Comparison of ENCODE assay signal across 17 mouse cellular contexts in the genomic region with DNA sequence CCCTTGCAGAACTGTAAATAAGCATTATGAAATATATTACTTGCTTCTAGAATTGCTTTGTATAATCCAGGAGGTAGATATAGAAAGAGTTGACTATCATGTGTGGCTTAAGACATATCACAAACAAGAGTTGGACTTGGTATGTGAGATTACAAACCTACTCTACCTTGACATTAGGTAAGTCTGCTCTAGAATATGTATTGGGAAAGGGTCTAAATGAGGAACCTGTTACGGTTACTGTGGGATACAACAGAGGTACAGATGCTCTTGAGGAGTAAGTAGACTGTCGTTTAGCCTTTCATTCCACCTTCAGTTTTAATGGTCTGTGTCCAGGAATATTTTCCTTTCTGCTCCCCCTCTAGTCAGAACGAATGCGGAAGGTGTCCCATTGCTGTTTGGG. TPM values are rescaled to one million over a fixed set of nuclear protein-coding genes. Genes with fewer than 3 reads are reported as not detected.
DNase-seq lines count a peak whose midpoint lies in the region; ATAC-seq and TF ChIP-seq lines count a peak whose summit lies in the region.
"Had no signal": no experiment of that assay in that cellular context is flagged by ENCODE, and none has a peak within 500 bp of the region (broad histone marks: within the 10 kb centered on the region; RNA-seq: fewer than 3 reads in every experiment).

No protein-coding gene starts in this region.

- H3K9me3 ChIP-seq in kidney, embryonic 16.5 days (ENCODE audit: low read length), result no peaks in the 10 kb centered on the region
- H3K9me3 ChIP-seq: embryonic facial prominence, embryonic 10.5 days; embryonic facial prominence, embryonic 12.5 days; forebrain, embryonic 13.5 days; forebrain, embryonic 15.5 days had no signal

- H3K4me2 ChIP-seq in kidney, embryonic 16.5 days (replicated peaks; ENCODE audit: low read depth, low read length), result no peak overlapping the region
- H3K4me2 ChIP-seq: embryonic facial prominence, embryonic 12.5 days; forebrain, embryonic 13.5 days; forebrain, embryonic 15.5 days had no signal

- H3K79me2 ChIP-seq in heart, adult 2 months (replicated peaks; ENCODE audit: control insufficient read depth, insufficient read depth, low read length), result no peaks in the 10 kb centered on the region

- WGBS in heart, adult 2 months, result 92% methylated on average over 4 of the region's 4 CpGs
- WGBS in kidney, embryonic 16.5 days, result 74% methylated on average over 4 of the region's 4 CpGs

- no peak overlapping the region for H3K9ac ChIP-seq in heart, adult 2 months (ENCODE audit: low read depth, low read length)
- H3K9ac ChIP-seq in kidney, embryonic 16.5 days (replicated peaks; ENCODE audit: low read length), result no peak overlapping the region
- H3K9ac ChIP-seq: embryonic facial prominence, embryonic 12.5 days; forebrain, embryonic 13.5 days; forebrain, embryonic 15.5 days; forebrain, postnatal 0 days had no signal

- no peaks in the 10 kb centered on the region for H3K27me3 ChIP-seq in heart, adult 2 months (ENCODE audit: control insufficient read depth, insufficient read depth, low read length)
- peaks cover 9% of the 10 kb centered on the region for H3K27me3 ChIP-seq in kidney, embryonic 16.5 days (ENCODE audit: insufficient read depth, low read length)
- H3K27me3 ChIP-seq: embryonic facial prominence, embryonic 12.5 days; forebrain, embryonic 13.5 days; forebrain, embryonic 15.5 days had no signal

- no peak overlapping the region for H3K4me3 ChIP-seq in brown adipose tissue, adult 24 weeks (ENCODE audit: insufficient read depth, low read depth, low read length)
- no peak overlapping the region for H3K4me3 ChIP-seq in heart, adult 2 months
- no peak overlapping the region for H3K4me3 ChIP-seq in kidney, embryonic 16.5 days (ENCODE audit: low read length)
- H3K4me3 ChIP-seq: embryonic facial prominence, embryonic 10.5 days; embryonic facial prominence, embryonic 12.5 days; forebrain, embryonic 13.5 days; forebrain, embryonic 15.5 days had no signal

- H3K4me1 ChIP-seq in brown adipose tissue, adult 24 weeks (ENCODE audit: control insufficient read depth, insufficient read depth, insufficient read length, low read length), result peaks cover 13% of the 10 kb centered on the region; the same call in 1 of the 2 replicates
- H3K4me1 ChIP-seq in heart, adult 2 months (ENCODE audit: control insufficient read depth, insufficient read depth, low read length), result peaks cover 7% of the 10 kb centered on the region
- no peaks in the 10 kb centered on the region for H3K4me1 ChIP-seq in kidney, embryonic 16.5 days (ENCODE audit: insufficient read depth, low read length)
- H3K4me1 ChIP-seq: embryonic facial prominence, embryonic 10.5 days; embryonic facial prominence, embryonic 12.5 days; forebrain, embryonic 13.5 days; forebrain, embryonic 15.5 days had no signal

- TF ChIP-seq POLR2A in heart, adult 2 months (IDR thresholded peaks at IDR 0.05; ENCODE audit: insufficient read depth, low read depth, low read length), result no peak

- TF ChIP-seq CTCF in heart, adult 2 months (IDR thresholded peaks at IDR 0.05), result no peak

- H3K36me3 ChIP-seq in heart, adult 2 months (ENCODE audit: control insufficient read depth, insufficient read depth, low read length), result peaks cover 10% of the 10 kb centered on the region
- no peaks in the 10 kb centered on the region for H3K36me3 ChIP-seq in kidney, embryonic 16.5 days (ENCODE audit: insufficient read depth, low read length)
- H3K36me3 ChIP-seq: embryonic facial prominence, embryonic 10.5 days; embryonic facial prominence, embryonic 12.5 days; forebrain, embryonic 15.5 days had no signal

- TF ChIP-seq EP300 in heart, adult 2 months (IDR thresholded peaks at IDR 0.05; ENCODE audit: insufficient read depth, low read depth, low read length), result no peak

- intact Hi-C loops in heart, adult 2 months (cut with DNase I), result loop anchor here (5.0 kb wide), 1 partner anchor 35 kb away; no protein-coding TSS in a partner anchor

- peak; percentile 52 for ATAC-seq in granulocyte monocyte progenitor cell, adult 5-6 weeks (replicated peaks; ENCODE audit: poor library complexity, severe bottlenecking)
- peak; percentile 52 for ATAC-seq in megakaryocyte progenitor cell, adult 5-6 weeks (replicated peaks; ENCODE audit: poor library complexity)
- ATAC-seq in kidney, embryonic 16.5 days (ENCODE audit: low FRiP score, low TSS enrichment), result no peak
- ATAC-seq: forebrain, embryonic 13.5 days; forebrain, embryonic 15.5 days; forebrain, postnatal 0 days had no signal

- no peak for DNase-seq in heart, adult 2 months
- DNase-seq: adrenal gland, adult 2 months; adrenal gland, postnatal 10 days; adrenal gland, postnatal 25 days; cerebellum, adult 11-12 months; cerebellum, adult 9-10 months; cerebellum, postnatal 10 days; cerebellum, postnatal 25 days; forebrain, postnatal 0 days had no signal

- H3K27ac ChIP-seq in brown adipose tissue, adult 24 weeks (replicated peaks; ENCODE audit: low read depth, low read length), result peak overlapping the region; percentile 41
- no peak overlapping the region for H3K27ac ChIP-seq in heart, adult 2 months
- no peak overlapping the region for H3K27ac ChIP-seq in kidney, embryonic 16.5 days (ENCODE audit: low read length)
- H3K27ac ChIP-seq: embryonic facial prominence, embryonic 10.5 days; embryonic facial prominence, embryonic 12.5 days; forebrain, embryonic 13.5 days; forebrain, embryonic 15.5 days had no signal

RNA-seq across cellular contexts. Expression of a gene that starts 34.9 kb away (rescaled TPM):
- 46.5 and 52.6 TPM in 2 replicates for polyA plus RNA-seq in brown adipose tissue, adult 24 weeks (2012; ENCODE audit: insufficient read depth, insufficient read length, missing spikeins)
- total RNA-seq in granulocyte monocyte progenitor cell, adult 5-6 weeks (2014; fragmentation: Nextera tagmentation), result 30.5 and 48.2 TPM in 2 replicates
- total RNA-seq in granulocyte monocyte progenitor cell, adult 5-6 weeks (2017), result 22.9 and 28.3 TPM in 2 replicates
- total RNA-seq in megakaryocyte progenitor cell, adult 5-6 weeks (2015), result 22.4 and 23.5 TPM in 2 replicates
- total RNA-seq in megakaryocyte progenitor cell, adult 5-6 weeks (2017), result 33.5 and 36.4 TPM in 2 replicates
- 10 to 100 TPM; 23.9 to 24.1 TPM for total RNA-seq in heart, adult 2 months (2021)
- 22.8 and 26.8 TPM in 2 replicates for polyA plus RNA-seq in heart, adult 2 months (2012; rRNA removed)
- 14.8 and 17.0 TPM in 2 replicates for polyA plus RNA-seq in kidney, embryonic 16.5 days (2015; fragmentation: Nextera tagmentation; extraction: Ambion mirVana)

RNA-seq across cellular contexts. Expression of a gene that starts 46.6 kb away (rescaled TPM):
- 25.4 and 29.6 TPM in 2 replicates for polyA plus RNA-seq in brown adipose tissue, adult 24 weeks (2012; ENCODE audit: insufficient read depth, insufficient read length, missing spikeins)
- total RNA-seq in granulocyte monocyte progenitor cell, adult 5-6 weeks (2014; fragmentation: Nextera tagmentation), result 277 and 290 TPM in 2 replicates
- 52.9 and 57.3 TPM in 2 replicates for total RNA-seq in granulocyte monocyte progenitor cell, adult 5-6 weeks (2017)
- total RNA-seq in megakaryocyte progenitor cell, adult 5-6 weeks (2015), result 208 and 213 TPM in 2 replicates
- total RNA-seq in megakaryocyte progenitor cell, adult 5-6 weeks (2017), result 44.7 and 47.3 TPM in 2 replicates
- 10 to 100 TPM; 22.4 to 26.3 TPM for total RNA-seq in heart, adult 2 months (2021)
- 22.5 and 34.2 TPM in 2 replicates for polyA plus RNA-seq in heart, adult 2 months (2012; rRNA removed)
- polyA plus RNA-seq in kidney, embryonic 16.5 days (2015; fragmentation: Nextera tagmentation; extraction: Ambion mirVana), result 61.2 and 64.9 TPM in 2 replicates
